In the genomic region with DNA sequence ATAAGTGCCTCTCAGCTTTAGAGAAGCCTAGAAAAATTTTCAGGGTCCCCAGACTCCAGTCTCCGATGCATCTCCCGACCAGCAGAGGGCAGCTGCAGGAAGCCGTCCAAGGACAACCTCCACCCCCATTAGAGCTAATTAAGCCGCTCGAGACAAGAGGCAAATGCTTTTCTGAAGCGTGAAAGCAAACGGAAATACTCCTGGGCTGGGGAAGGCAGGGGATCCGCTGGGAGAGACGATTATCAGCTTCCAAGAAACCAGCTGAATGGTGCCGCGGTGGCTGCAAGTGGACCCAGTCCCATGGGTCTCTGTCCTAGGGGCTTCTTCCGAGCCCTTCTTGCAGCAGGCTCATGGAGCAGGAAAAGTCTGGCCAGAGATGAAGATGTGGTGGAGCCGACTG, we compare ENCODE assay signal across 8 mouse cellular contexts.
DNase-seq lines count a peak whose midpoint lies in the region; ATAC-seq lines count a peak whose summit lies in the region.

No protein-coding gene starts in this region.

- H3K27ac ChIP-seq in embryonic facial prominence, embryonic 13.5 days = no peak overlapping the region
- H3K27ac ChIP-seq in heart, embryonic 13.5 days (replicated peaks) = no peak overlapping the region
- no peak overlapping the region for H3K27ac ChIP-seq in kidney, embryonic 15.5 days
- no peak overlapping the region for H3K27ac ChIP-seq in limb, embryonic 12.5 days
- peak overlapping the region; percentile 80 for H3K27ac ChIP-seq in midbrain, embryonic 15.5 days

- H3K9ac ChIP-seq in embryonic facial prominence, embryonic 13.5 days = peak overlapping the region; percentile 71
- H3K9ac ChIP-seq in heart, embryonic 13.5 days = peak overlapping the region; percentile 70
- peak overlapping the region; percentile 31; the same call in 1 of the 2 replicates for H3K9ac ChIP-seq in kidney, embryonic 15.5 days
- peak overlapping the region; percentile 51; the same call in 1 of the 2 replicates for H3K9ac ChIP-seq in limb, embryonic 12.5 days (replicated peaks)
- H3K9ac ChIP-seq in midbrain, embryonic 15.5 days = peak overlapping the region; percentile 63

- WGBS in embryonic facial prominence, embryonic 13.5 days = under 1% methylated on average over 13 of the region's 13 CpGs
- WGBS in heart, embryonic 13.5 days = 1% methylated on average over 13 of the region's 13 CpGs
- WGBS in kidney, embryonic 15.5 days = 1% methylated on average over 13 of the region's 13 CpGs
- WGBS in limb, embryonic 12.5 days = 0% methylated on average over 13 of the region's 13 CpGs
- under 1% methylated on average over 13 of the region's 13 CpGs for WGBS in midbrain, embryonic 15.5 days

- H3K4me1 ChIP-seq in embryonic facial prominence, embryonic 13.5 days = no peaks in the 10 kb centered on the region
- no peaks in the 10 kb centered on the region for H3K4me1 ChIP-seq in heart, embryonic 13.5 days
- 0 out of 2 replicates have a peak, but pooled peaks cover 3% of the 10 kb centered on the region for H3K4me1 ChIP-seq in kidney, embryonic 15.5 days
- H3K4me1 ChIP-seq in limb, embryonic 12.5 days (replicated peaks) = no peaks in the 10 kb centered on the region
- H3K4me1 ChIP-seq in midbrain, embryonic 15.5 days = 0 out of 2 replicates have a peak, but pooled peaks cover 5% of the 10 kb centered on the region

- peak overlapping the region; percentile 48 for H3K4me3 ChIP-seq in embryonic facial prominence, embryonic 13.5 days
- H3K4me3 ChIP-seq in heart, embryonic 13.5 days = peak overlapping the region; percentile 51
- H3K4me3 ChIP-seq in kidney, embryonic 15.5 days (replicated peaks) = peak overlapping the region; percentile 43
- H3K4me3 ChIP-seq in limb, embryonic 12.5 days (replicated peaks) = peak overlapping the region; percentile 43
- H3K4me3 ChIP-seq in midbrain, embryonic 15.5 days = peak overlapping the region; percentile 48

- ATAC-seq in embryonic facial prominence, embryonic 13.5 days (ENCODE audit: insufficient number of reproducible peaks, insufficient read depth, low FRiP score, low TSS enrichment, low read depth) = no peak
- ATAC-seq in heart, embryonic 13.5 days (ENCODE audit: extremely low read depth, insufficient number of reproducible peaks, low FRiP score, low TSS enrichment) = no peak
- peak; percentile 86 for ATAC-seq in kidney, embryonic 15.5 days (replicated peaks; ENCODE audit: low FRiP score)
- ATAC-seq in limb, embryonic 12.5 days (ENCODE audit: insufficient number of reproducible peaks, insufficient read depth, low FRiP score, low TSS enrichment, low read depth) = no peak
- peak; percentile 94 for ATAC-seq in midbrain, embryonic 15.5 days (replicated peaks)

- DNase-seq in gastrocnemius, adult 18-20 months (ENCODE audit: low spot score) = peak; percentile 2
- no peak for DNase-seq in gastrocnemius, postnatal 25 days
- peak; percentile 64 for DNase-seq in telencephalon, adult 2 months (ENCODE audit: low read depth, low spot score)

- peak overlapping the region; percentile 75 for H3K4me2 ChIP-seq in embryonic facial prominence, embryonic 13.5 days
- peak overlapping the region; percentile 77 for H3K4me2 ChIP-seq in heart, embryonic 13.5 days
- H3K4me2 ChIP-seq in kidney, embryonic 15.5 days = peak overlapping the region; percentile 67
- H3K4me2 ChIP-seq in limb, embryonic 12.5 days = peak overlapping the region; percentile 70
- peak overlapping the region; percentile 78 for H3K4me2 ChIP-seq in midbrain, embryonic 15.5 days

- no peaks in the 10 kb centered on the region for H3K9me3 ChIP-seq in embryonic facial prominence, embryonic 13.5 days
- no peaks in the 10 kb centered on the region for H3K9me3 ChIP-seq in heart, embryonic 13.5 days
- no peaks in the 10 kb centered on the region for H3K9me3 ChIP-seq in kidney, embryonic 15.5 days (replicated peaks)
- H3K9me3 ChIP-seq in limb, embryonic 12.5 days = no peaks in the 10 kb centered on the region
- H3K9me3 ChIP-seq in midbrain, embryonic 15.5 days = no peaks in the 10 kb centered on the region

- no peaks in the 10 kb centered on the region for H3K27me3 ChIP-seq in embryonic facial prominence, embryonic 13.5 days
- no peaks in the 10 kb centered on the region for H3K27me3 ChIP-seq in heart, embryonic 13.5 days (replicated peaks)
- H3K27me3 ChIP-seq in kidney, embryonic 15.5 days = no peaks in the 10 kb centered on the region
- no peaks in the 10 kb centered on the region for H3K27me3 ChIP-seq in limb, embryonic 12.5 days
- H3K27me3 ChIP-seq in midbrain, embryonic 15.5 days (replicated peaks) = no peaks in the 10 kb centered on the region

- no peaks in the 10 kb centered on the region for H3K36me3 ChIP-seq in embryonic facial prominence, embryonic 13.5 days
- H3K36me3 ChIP-seq in heart, embryonic 13.5 days = no peaks in the 10 kb centered on the region
- H3K36me3 ChIP-seq in kidney, embryonic 15.5 days = no peaks in the 10 kb centered on the region
- no peaks in the 10 kb centered on the region for H3K36me3 ChIP-seq in limb, embryonic 12.5 days
- no peaks in the 10 kb centered on the region for H3K36me3 ChIP-seq in midbrain, embryonic 15.5 days (replicated peaks)

Comparison
In these comparisons a context has a peak if more than half of its experiments do, and no peak if none do; other contexts are left out.
1. ATAC-seq: peak in kidney, embryonic 15.5 days (single experiment) and midbrain, embryonic 15.5 days (single experiment); none in embryonic facial prominence, embryonic 13.5 days (single experiment), heart, embryonic 13.5 days (single experiment) and limb, embryonic 12.5 days (single experiment).
2. Peak in every context shown above with its lines, with median percentiles within 50 percentile points of each other: H3K4me2 ChIP-seq, H3K4me3 ChIP-seq and H3K9ac ChIP-seq.